Mouse (Mus musculus) layer of hippocampus, adult 2 months (tissue): ENCODE measurements around the gene Ndel1. TPM values are rescaled to one million over a fixed set of nuclear protein-coding genes. Genes with fewer than 3 reads are reported as not detected.
A peak's percentile ranks its signal among the peaks of the same experiment; 100 is the strongest.

Source experiments
- DNase-seq, 2 experiments: peaks; one replicate each; pipeline ENCODE4 v3.0.0; 2022; ENCODE audit warnings: low spot score in 2 of 2
- H3K27ac ChIP-seq: fragments of 200-600 bp; 2 replicates; pipeline ENCODE4 v1.8.1; 2022
- H3K4me3 ChIP-seq: fragments of 200-600 bp; 2 replicates; pipeline ENCODE4 v1.8.1; 2022; ENCODE audit warnings: mild to moderate bottlenecking
- CTCF ChIP-seq: fragments of 200-600 bp; conservative IDR thresholded peaks from 2 replicates; pipeline ENCODE4 v1.8.1; 2022; ENCODE audit warnings: antibody characterized with exemption, mild to moderate bottlenecking, moderate library complexity
- total RNA-seq, 2 experiments: library from RNA; stranded (reverse); gene quantifications; 2 replicates each; pipeline ENCODE4 v1.2.3; 2021

Gene Ndel1
- total RNA-seq, 2 experiments from 2014 or later: 81.1 to 96.3 TPM

DNA sequence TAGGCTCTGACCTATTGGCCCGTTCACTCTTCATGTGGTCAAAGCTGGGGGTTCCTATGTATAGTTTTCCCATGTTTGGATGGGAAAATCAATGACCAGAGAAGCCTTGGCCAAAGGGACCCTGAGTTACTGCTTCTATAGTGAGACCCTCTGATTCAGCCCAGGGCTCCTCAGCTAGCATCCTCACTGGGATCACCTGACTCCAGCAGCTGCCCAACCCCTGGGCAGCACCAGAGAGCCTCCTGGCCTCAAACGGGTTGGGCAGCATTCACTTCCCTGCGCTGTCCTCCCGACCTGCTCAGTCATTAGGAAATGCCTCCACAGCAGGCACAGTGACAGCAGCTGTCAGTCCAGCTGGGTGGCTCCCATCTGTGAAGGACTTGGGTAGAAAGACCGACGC lies 16.6 kb upstream of the Ndel1 start, which contains the start of gene Rnf222:
TSS of gene Rnf222 (plus strand) at position 301 of the 400 bp plus-strand sequence.
- no peak for DNase-seq
- H3K4me3 ChIP-seq: no peak within 1 kb of the TSS
- no peak within 1 kb of the TSS for H3K27ac ChIP-seq
- TF ChIP-seq CTCF: no peak

DNA sequence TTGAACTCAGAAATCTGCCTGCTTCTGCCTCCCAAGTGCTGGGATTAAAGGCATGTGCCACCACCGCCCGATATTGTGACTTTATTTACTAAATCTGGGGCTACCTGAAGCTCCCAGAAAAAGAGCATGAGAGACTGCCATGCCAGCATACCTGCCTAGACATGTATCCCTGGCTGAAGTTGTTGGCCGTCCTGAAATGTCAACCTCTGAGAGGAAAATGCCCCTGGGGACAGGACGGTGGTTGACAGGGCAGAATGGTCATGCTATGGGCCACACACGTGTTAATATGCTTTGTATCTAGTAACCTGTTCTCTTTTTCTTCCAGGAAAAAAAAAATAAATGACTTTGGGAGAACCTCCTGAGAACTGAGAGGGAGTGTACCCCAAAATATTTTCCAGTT lies 14.4 kb upstream of the Ndel1 start:
- TF ChIP-seq CTCF: no peak
- DNase-seq: no peak
- Histone ChIP-seq H3K27ac (no peak overlapping the region), H3K4me3 (no peak overlapping the region)

- Histone ChIP-seq H3K27ac (no peak overlapping the region), H3K4me3 (no peak overlapping the region)
- DNase-seq: no peak
- no peak for TF ChIP-seq CTCF
These were observed 12.7 kb upstream of the Ndel1 start for GRCm38 (mm10) chr11:68884368-68884767.

DNA sequence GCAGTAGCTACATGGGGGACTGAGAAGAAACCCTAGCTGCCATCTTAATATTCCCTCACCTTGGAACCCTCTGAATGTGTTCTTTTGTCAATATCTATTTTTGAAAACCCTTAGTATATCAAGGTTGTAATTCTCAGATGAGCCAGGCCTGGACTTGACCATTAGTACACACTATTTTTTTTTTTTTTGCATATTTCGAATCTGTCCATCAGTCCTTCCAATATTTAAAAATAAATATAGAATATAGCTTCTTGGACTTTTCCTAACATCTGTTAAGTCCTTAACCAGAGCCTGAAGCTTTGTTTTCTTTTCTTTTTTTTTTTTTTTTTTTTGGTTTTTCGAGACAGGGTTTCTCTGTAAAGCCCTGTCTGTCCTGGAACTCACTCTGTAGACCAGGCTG lies 12.2 kb upstream of the Ndel1 start:
- TF ChIP-seq CTCF: no peak
- no peak for DNase-seq
- H3K4me3 ChIP-seq: no peak overlapping the region
- H3K27ac ChIP-seq: no peak overlapping the region

DNA sequence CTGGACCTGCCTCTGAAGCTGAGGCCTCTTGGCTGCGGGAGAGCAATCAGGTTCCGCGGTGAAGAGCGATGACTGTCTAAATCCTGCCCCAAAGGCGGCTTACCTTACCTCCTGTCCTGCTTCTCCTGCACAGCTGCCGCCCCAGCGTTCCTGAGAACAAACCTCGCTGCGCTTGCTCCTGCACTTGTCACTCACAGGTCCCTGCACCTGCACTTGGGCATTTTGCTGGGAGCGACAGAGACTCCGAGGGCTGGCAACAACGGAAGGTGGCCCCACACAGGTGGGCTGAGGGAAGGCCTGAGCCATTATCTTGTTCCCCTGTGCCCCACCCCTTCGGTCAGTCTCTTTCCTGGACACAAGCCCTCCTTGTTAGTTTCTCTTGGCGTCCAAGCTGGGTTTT lies 10.4 kb upstream of the Ndel1 start:
- no peak for DNase-seq
- TF ChIP-seq CTCF: no peak
- H3K27ac ChIP-seq: no peak overlapping the region
- H3K4me3 ChIP-seq: no peak overlapping the region

GRCm38 (mm10) chr11:68878811-68879210 lies 7.2 kb upstream of the Ndel1 start:
- no peak for TF ChIP-seq CTCF
- no peak overlapping the region for H3K4me3 ChIP-seq
- DNase-seq: no peak
- no peak overlapping the region for H3K27ac ChIP-seq

DNA sequence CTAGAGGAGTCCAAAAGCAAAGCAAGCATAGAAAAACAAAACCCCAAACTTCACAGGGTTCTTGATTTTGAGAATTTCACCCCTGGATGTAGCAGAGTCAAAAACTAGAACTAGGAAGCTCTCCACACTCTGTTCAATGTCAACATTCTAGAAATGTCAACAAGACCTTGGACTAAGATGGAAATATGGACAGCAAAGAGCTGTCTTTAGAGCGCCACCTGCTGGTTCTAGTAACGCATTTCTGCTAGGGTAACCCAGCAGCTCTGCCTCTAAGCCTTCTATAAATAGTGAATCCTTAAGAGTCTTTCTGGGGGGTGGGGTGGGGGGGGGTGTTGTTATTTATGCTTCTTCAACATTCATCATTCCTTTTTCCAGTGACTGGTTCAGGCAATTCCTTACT lies 3.2 kb upstream of the Ndel1 start:
- H3K27ac ChIP-seq: no peak overlapping the region
- peak in 1 of 2 experiments; percentile 65 for DNase-seq
- peak; percentile 78 for TF ChIP-seq CTCF
- H3K4me3 ChIP-seq: no peak overlapping the region

GRCm38 (mm10) chr11:68871277-68871676 lies 381 bp downstream of the Ndel1 start:
- DNase-seq: no peak
- no peak for TF ChIP-seq CTCF
- Histone ChIP-seq H3K27ac (no peak overlapping the region), H3K4me3 (no peak overlapping the region)

DNA sequence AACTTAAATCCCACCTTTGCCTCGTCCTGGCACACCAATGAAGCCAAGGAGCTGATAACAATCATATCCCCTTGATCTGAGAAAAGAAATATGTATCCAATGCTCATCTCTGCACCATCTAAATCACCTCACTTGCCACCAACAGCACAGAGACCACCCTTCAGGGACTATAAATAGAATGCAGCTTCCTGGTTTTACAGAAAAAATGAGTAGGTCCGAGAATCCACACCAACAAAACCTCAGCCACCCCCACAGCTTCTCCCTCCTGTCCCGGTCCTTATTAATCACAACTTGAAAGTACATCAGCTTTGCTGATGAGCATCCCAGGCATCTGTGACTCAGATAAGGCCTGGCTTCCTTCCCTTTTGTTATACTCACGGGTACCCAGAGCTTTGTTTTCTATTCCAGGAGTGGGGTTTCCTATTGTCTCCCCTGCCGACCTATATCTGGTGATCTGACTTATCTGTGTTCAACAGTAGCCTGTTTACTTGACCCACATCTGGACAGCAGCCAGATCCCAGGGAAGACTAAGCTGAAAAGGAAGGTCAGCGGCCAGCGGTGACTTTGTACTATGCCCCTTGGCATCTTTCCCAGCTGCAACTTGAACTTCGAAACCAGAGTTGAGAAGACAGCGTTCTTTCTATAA lies 7.0 kb downstream of the Ndel1 start:
- H3K27ac ChIP-seq: no peak overlapping the region
- no peak for DNase-seq
- no peak for TF ChIP-seq CTCF
- no peak overlapping the region for H3K4me3 ChIP-seq

DNA sequence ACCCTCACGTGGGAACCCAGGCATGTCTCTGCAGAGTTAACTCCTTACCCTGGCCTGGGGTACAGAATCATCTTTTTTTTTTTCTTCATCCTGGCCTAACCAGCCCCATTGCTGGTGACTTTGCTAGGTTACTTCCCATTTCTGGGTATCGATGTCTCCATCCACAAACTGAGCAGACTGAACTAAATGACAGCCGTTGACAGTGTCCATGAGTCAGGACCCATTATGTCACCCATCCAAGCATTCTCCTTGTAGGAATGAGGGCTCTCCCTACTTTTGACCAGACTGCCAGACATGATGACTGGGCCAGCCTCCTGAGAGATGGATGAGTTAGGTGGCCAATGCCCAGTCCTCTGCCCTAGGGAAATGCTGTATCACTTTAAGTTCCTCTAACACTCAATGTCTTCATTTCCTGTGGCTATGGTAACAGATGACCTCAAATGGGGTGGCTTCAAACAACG lies 8.0 kb downstream of the Ndel1 start:
- no peak for TF ChIP-seq CTCF
- H3K4me3 ChIP-seq: no peak overlapping the region
- DNase-seq: no peak
- no peak overlapping the region for H3K27ac ChIP-seq

DNA sequence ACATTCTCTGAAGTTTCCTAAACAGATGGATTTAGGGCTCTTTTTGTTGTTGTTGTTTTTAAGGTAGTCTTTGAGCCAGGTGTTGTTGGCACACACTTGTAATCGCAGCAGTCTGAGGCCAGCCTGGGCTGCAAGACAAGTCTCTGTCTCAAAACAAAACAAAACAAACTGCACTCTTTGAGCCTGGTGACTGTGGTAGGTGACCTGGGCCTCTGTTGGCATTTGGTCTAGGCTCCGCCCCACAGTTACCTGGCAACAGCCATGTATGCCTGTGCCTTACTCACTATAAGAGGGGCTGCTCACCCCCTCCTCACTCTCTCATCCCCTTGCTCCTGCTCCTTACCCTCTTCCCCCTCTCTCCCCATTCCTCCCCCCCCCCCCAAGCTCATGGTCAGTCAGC lies 9.4 kb downstream of the Ndel1 start:
- no peak for DNase-seq
- no peak overlapping the region for H3K4me3 ChIP-seq
- H3K27ac ChIP-seq: no peak overlapping the region
- TF ChIP-seq CTCF: no peak

DNA sequence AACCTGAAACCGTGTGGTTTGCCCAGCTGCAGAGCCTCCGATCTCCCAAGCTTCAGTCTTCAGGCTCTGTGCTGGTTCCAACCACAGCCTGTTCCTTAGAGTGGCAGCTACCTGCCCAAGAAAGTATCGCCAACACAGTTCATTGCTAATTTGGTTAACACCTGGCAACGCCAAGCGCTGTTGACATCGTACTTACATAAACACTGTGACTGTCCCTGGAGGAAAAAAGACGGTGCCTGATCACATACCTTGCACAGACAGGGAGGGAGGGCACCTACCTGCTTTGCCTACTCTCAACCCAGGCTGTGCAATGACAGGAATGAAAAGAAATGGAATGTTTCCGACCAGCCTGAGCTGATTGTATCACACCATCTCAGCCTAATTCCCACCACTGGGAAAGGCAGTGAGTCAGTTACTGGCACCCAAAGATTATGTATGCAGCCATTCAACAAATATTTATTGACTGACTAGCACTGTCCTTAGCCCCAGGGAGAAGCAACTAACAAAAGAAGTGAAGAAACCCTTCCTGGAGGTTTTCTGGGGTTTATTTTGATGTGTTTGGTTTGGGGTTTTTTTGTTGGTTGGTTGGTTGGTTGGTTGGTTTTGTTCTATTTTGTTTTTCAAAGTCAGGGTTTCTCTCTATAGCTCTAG lies 11.6 kb downstream of the Ndel1 start:
- H3K27ac ChIP-seq: no peak overlapping the region
- H3K4me3 ChIP-seq: no peak overlapping the region
- no peak for DNase-seq
- TF ChIP-seq CTCF: no peak

GRCm38 (mm10) chr11:68857329-68857728 lies 14.3 kb downstream of the Ndel1 start:
- no peak overlapping the region for H3K4me3 ChIP-seq
- DNase-seq: no peak
- TF ChIP-seq CTCF: no peak
- no peak overlapping the region for H3K27ac ChIP-seq

DNA sequence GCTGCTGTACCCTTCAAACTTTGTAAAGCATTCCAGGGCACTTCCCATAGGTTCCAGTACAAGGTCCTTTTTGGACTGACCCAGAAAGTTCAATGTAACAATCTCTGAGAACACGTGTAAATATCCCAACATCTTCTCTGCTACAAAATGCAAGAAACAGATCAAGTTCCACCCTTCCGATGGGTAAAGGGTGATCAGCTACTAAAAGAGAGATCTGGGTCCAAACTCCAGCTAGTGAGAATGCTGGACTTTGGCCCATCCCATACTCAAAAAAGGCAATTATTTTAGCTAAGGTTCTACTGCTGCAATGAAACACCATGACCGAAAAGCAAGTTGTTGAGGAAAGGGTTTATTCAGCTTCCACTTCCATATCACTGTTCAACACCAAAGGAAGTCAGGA lies 17.0 kb downstream of the Ndel1 start:
- TF ChIP-seq CTCF: no peak
- Histone ChIP-seq H3K4me3 (no peak overlapping the region), H3K27ac (no peak overlapping the region)
- DNase-seq: no peak
